Mouse (Mus musculus) hematopoietic stem cell, adult 5-6 weeks (primary cell): Measurements from ENCODE around the gene Lcp2. TPM values are rescaled to one million over a fixed set of nuclear protein-coding genes. Genes with fewer than 3 reads are reported as not detected.

Source experiments
- ATAC-seq, 2 experiments: fragments of 125-278 bp in 1 of 2; replicated peaks in 1 of 2; 2 replicates each; pipeline ENCODE4 v1.8.0; 2016 to 2017; ENCODE audit warnings: inconsistent platforms in 2 of 2, mild to moderate bottlenecking in 2 of 2, moderate number of reproducible peaks in 2 of 2, low read depth in 1 of 2, moderate TSS enrichment in 1 of 2; ENCODE audit not compliant: low FRiP score in 2 of 2, poor library complexity in 2 of 2, severe bottlenecking in 2 of 2, insufficient read depth in 1 of 2, low TSS enrichment in 1 of 2
- total RNA-seq: library from RNA; stranded (forward); fragments of 172-1452, 232-1000 nt; gene quantifications from 2 replicates; pipeline ENCODE4 v1.2.3, GENCODE M21; 2017

Lcp2 gene
- total RNA-seq, 1 experiment from 2014 or later = 60.3 TPM

- ATAC-seq = no peak
Measured at GRCm38 (mm10) chr11:34034794-34035193, 11.9 kb upstream of the Lcp2 start.

GRCm38 (mm10) chr11:34035909-34036658, 10.6 kb upstream of the Lcp2 start:
- no peak; a peak in 1 of 4 replicates for ATAC-seq

- no peak for ATAC-seq
Measured at GRCm38 (mm10) chr11:34040061-34040460, 6.7 kb upstream of the Lcp2 start.

GRCm38 (mm10) chr11:34042808-34043207, 3.9 kb upstream of the Lcp2 start:
- no peak for ATAC-seq

- no peak for ATAC-seq
Measured at GRCm38 (mm10) chr11:34047542-34047937, 820 bp downstream of the Lcp2 start.

GRCm38 (mm10) chr11:34048375-34049124, 1.8 kb downstream of the Lcp2 start:
- no peak for ATAC-seq

- no peak for ATAC-seq
Measured at GRCm38 (mm10) chr11:34049125-34049379, 2.3 kb downstream of the Lcp2 start.

GRCm38 (mm10) chr11:34050063-34050462, 3.3 kb downstream of the Lcp2 start:
- no peak for ATAC-seq

- ATAC-seq = peak; percentile 41 to 66; a peak in 2 of 4 replicates
Measured at GRCm38 (mm10) chr11:34050643-34051042, 3.9 kb downstream of the Lcp2 start.

GRCm38 (mm10) chr11:34053031-34053818, 6.5 kb downstream of the Lcp2 start:
- peak in 1 of 2 experiments; percentile 21; a peak in 1 of 4 replicates for ATAC-seq

- no peak for ATAC-seq
Measured at GRCm38 (mm10) chr11:34054031-34054727, 7.5 kb downstream of the Lcp2 start.

GRCm38 (mm10) chr11:34056715-34057114, 10.0 kb downstream of the Lcp2 start:
- ATAC-seq = no peak

GRCm38 (mm10) chr11:34058332-34058731, 11.6 kb downstream of the Lcp2 start:
- ATAC-seq = no peak

- ATAC-seq = no peak
Measured at GRCm38 (mm10) chr11:34058960-34059359, 12.2 kb downstream of the Lcp2 start.

- no peak for ATAC-seq
Measured at GRCm38 (mm10) chr11:34061740-34062139, 15.0 kb downstream of the Lcp2 start.

GRCm38 (mm10) chr11:34063257-34063656, 16.5 kb downstream of the Lcp2 start:
- ATAC-seq = no peak

- peak; percentile 97 to 98 for ATAC-seq
Measured at GRCm38 (mm10) chr11:34063702-34064485, 17.2 kb downstream of the Lcp2 start.
